Mouse (Mus musculus): ENCODE measurements around the gene Irf4.

Irf4 gene

GRCm38 (mm10) chr13:30764014-30764740, 15.2 kb downstream of the Irf4 start:
- no peak for DNase-seq

GRCm38 (mm10) chr13:30765906-30766305, 16.9 kb downstream of the Irf4 start:
- DNase-seq, result no peak

- DNase-seq, result no peak
These were observed 17.8 kb downstream of the Irf4 start for GRCm38 (mm10) chr13:30766636-30767476.

GRCm38 (mm10) chr13:30767477-30768127, 18.6 kb downstream of the Irf4 start:
- no peak for DNase-seq

GRCm38 (mm10) chr13:30776021-30776420, 27.0 kb downstream of the Irf4 start:
- no peak for DNase-seq

- DNase-seq, result no peak
These were observed 28.7 kb downstream of the Irf4 start for GRCm38 (mm10) chr13:30777678-30778179.

GRCm38 (mm10) chr13:30781905-30782304, 32.9 kb downstream of the Irf4 start:
- no peak for DNase-seq

GRCm38 (mm10) chr13:30782419-30782818, 33.4 kb downstream of the Irf4 start:
- no peak for DNase-seq

- peak in 1 of 2 experiments; percentile 9 for DNase-seq
These were observed 36.5 kb downstream of the Irf4 start for GRCm38 (mm10) chr13:30785423-30786040.

- no peak for DNase-seq
These were observed 37.4 kb downstream of the Irf4 start for GRCm38 (mm10) chr13:30786235-30787035.

- DNase-seq, result no peak
These were observed 38.0 kb downstream of the Irf4 start for GRCm38 (mm10) chr13:30787036-30787320.

GRCm38 (mm10) chr13:30787556-30787955, 38.5 kb downstream of the Irf4 start:
- DNase-seq, result no peak

- no peak for DNase-seq
These were observed 38.9 kb downstream of the Irf4 start for GRCm38 (mm10) chr13:30787960-30788359.

- no peak for DNase-seq
These were observed 39.4 kb downstream of the Irf4 start for GRCm38 (mm10) chr13:30788421-30788820.

- no peak for DNase-seq
These were observed 41.0 kb downstream of the Irf4 start for GRCm38 (mm10) chr13:30790016-30790415.

- DNase-seq, result no peak
These were observed 43.3 kb downstream of the Irf4 start for GRCm38 (mm10) chr13:30792308-30792707.

GRCm38 (mm10) chr13:30792741-30793140, 43.7 kb downstream of the Irf4 start:
- DNase-seq, result no peak

GRCm38 (mm10) chr13:30793196-30793595, 44.2 kb downstream of the Irf4 start:
- no peak for DNase-seq

- DNase-seq, result no peak
These were observed 44.6 kb downstream of the Irf4 start for GRCm38 (mm10) chr13:30793616-30794015.

GRCm38 (mm10) chr13:30795960-30796359, 46.9 kb downstream of the Irf4 start:
- no peak for DNase-seq

- DNase-seq, result no peak
These were observed 52.9 kb downstream of the Irf4 start for GRCm38 (mm10) chr13:30801886-30802285.

GRCm38 (mm10) chr13:30802336-30802955, 53.4 kb downstream of the Irf4 start:
- no peak for DNase-seq
